Mouse (Mus musculus): ENCODE data around the gene Gm906.
"Not testable (repeated sequence)": the region's sequence is repeated elsewhere in the genome, so short reads cannot be mapped to it uniquely, and the experiment has no call there.

Gene Gm906

GRCm38 (mm10) chr13:50250208-50250607 is at the start of gene Gm906:
Gene Gm906, minus strand, starts transcription at chr13:50250308.
- not testable (repeated sequence) for DNase-seq (ENCODE audit: low read depth, low spot score)

GRCm38 (mm10) chr13:50283308-50283707 is 33.2 kb upstream of the Gm906 start:
- DNase-seq (ENCODE audit: low read depth, low spot score), result not testable (repeated sequence)

- no peak for DNase-seq (ENCODE audit: low read depth, low spot score)
Measured at GRCm38 (mm10) chr13:50236487-50236886, 13.6 kb downstream of the Gm906 start.

- DNase-seq (ENCODE audit: low read depth, low spot score), result not testable (repeated sequence)
Measured at GRCm38 (mm10) chr13:50211842-50212241, 38.3 kb downstream of the Gm906 start.

GRCm38 (mm10) chr13:50210191-50210590 is 39.9 kb downstream of the Gm906 start:
- DNase-seq (ENCODE audit: low read depth, low spot score), result not testable (repeated sequence)

GRCm38 (mm10) chr13:50209651-50210050 is 40.5 kb downstream of the Gm906 start:
- DNase-seq (ENCODE audit: low read depth, low spot score), result not testable (repeated sequence)

GRCm38 (mm10) chr13:50207966-50208365 is 42.1 kb downstream of the Gm906 start:
- DNase-seq (ENCODE audit: low read depth, low spot score), result no peak

- not testable (repeated sequence) for DNase-seq (ENCODE audit: low read depth, low spot score)
Measured at GRCm38 (mm10) chr13:50196831-50197230, 53.3 kb downstream of the Gm906 start.

Data from c-Kit-negative CD71-positive TER-119-positive erythroid progenitor cells, embryonic 14.5 days (primary cell).